Mouse (Mus musculus) stomach, postnatal 0 days (tissue): ENCODE measurements at regions not wholly inside any gene's neighbourhood (a gene's known extent, or its start where the extent isn't known, plus 50 kb on each side); places are given as distances from the start of the nearest gene placed in this dataset.

Source experiments
- CTCF ChIP-seq: IDR thresholded peaks from 2 replicates; pipeline ENCODE4 v1.5.1; 2016; ENCODE audit warnings: antibody characterized with exemption, low read depth, mild to moderate bottlenecking, moderate library complexity
- EP300 ChIP-seq: optimal IDR thresholded peaks from 2 replicates; pipeline ENCODE3; 2016; ENCODE audit warnings: antibody characterized with exemption

DNA sequence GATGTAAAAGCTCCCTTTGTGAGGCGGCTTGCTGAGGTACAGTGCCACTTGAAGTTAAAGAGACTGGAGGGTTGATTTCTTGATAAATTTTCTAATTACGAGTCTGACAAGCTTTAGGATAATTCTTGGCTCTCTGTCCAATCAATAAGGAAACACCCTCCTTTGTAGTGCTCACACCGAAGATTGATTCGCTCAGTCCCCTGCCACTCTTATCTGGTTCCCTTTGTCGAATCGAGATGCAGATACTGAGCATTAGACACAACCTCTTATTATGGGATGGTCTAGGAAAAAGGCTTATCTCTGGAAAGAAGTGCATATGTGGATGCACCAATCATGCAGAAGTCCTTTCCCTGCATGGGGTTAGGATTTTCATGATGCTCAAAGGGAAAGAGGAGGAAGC, 261.5 kb upstream of the Cntnap4 start:
- TF ChIP-seq EP300 (no peak), CTCF (no peak)
